Mouse (Mus musculus): ENCODE measurements around the gene Hist1h2ak.

DNA sequence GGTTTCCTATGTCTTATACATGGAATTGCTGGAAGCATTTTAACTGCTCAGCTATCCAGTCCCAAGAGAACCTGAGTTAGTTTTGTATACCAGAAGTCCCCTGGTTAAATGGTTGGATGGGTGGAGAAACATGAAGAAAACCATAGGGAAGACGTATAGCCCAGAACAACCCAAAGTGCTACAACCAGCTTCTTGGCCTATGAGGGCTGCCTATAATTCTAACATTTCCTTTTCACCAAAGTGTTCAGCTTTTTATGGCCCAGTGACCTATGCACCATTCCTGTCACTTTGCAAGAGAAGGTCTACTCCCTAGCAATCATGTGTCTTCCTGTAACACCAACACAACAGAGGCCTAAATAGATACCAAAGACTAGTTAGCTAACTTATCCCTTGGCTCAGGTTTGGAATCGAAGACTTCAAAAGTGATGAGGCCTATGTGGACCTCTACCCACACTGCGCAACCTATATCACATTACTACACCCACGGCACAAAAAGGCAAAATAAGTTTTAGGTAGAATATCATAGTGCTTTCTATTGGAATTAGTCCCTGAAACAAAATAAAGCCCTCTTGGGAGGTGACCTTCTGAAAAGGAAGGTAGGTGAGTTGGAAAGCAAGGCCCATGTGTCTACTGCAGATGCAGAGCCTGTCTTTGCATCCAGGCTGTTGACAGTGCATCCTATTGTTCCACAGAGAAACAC lies 35.1 kb downstream of the Hist1h2ak start:
- TF ChIP-seq GATA1 (IDR thresholded peaks at IDR 0.05; ENCODE audit: borderline replicate concordance, low read length) (no peak), FLI1 (IDR thresholded peaks at IDR 0.05; ENCODE audit: low read length) (no peak)
